Mouse (Mus musculus) effector memory CD4-positive, alpha-beta T cell, adult 5 months (primary cell): ENCODE results near the gene Vmn2r15. TPM values are rescaled to one million over a fixed set of nuclear protein-coding genes. Genes with fewer than 3 reads are reported as not detected.

Experiments
- polyA plus RNA-seq: library from polyadenylated mRNA; unstranded; fragments of 100-300 nt; shearing (Covaris generic); gene quantifications from one replicate; pipeline ENCODE4 v1.2.1, GENCODE M21; 2017

Vmn2r15 gene
- polyA plus RNA-seq = not detected

GRCm38 (mm10) chr5:109297544-109297943 lies at the start of gene Vmn2r15:
Gene Vmn2r15 (minus strand): TSS chr5:109297644.

GRCm38 (mm10) chr5:109329862-109330261 lies 32.4 kb upstream of the Vmn2r15 start, which contains the start of gene Vmn2r16:
Gene Vmn2r16 (plus strand): TSS chr5:109330162.

Other genes starting within 250 kb of the Vmn2r15 start
- gene Vmn2r11, start 238.1 kb downstream of the Vmn2r15 start, polyA plus RNA-seq = 0.07 TPM
- not detected for gene Vmn2r12, start 199.7 kb downstream of the Vmn2r15 start, polyA plus RNA-seq
- not detected for gene Vmn2r13, start 105.4 kb downstream of the Vmn2r15 start, polyA plus RNA-seq
- gene Vmn2r14, start 72.9 kb downstream of the Vmn2r15 start, polyA plus RNA-seq = 0.09 TPM
- not detected for gene Vmn2r16, start 32.5 kb upstream of the Vmn2r15 start, polyA plus RNA-seq
- gene Vmn2r17, start 122.0 kb upstream of the Vmn2r15 start, polyA plus RNA-seq = not detected